Mouse (Mus musculus) forebrain, embryonic 15.5 days (tissue): Measurements from ENCODE around the gene Spink2. TPM values are rescaled to one million over a fixed set of nuclear protein-coding genes. Genes with fewer than 3 reads are reported as not detected.
"Not testable (repeated sequence)": the region's sequence is repeated elsewhere in the genome, so short reads cannot be mapped to it uniquely, and the experiment has no call there.

ENCODE experiments used
- ATAC-seq: fragments of 200-750 bp; cut with Nextera tagmentation; replicated peaks from 2 replicates; pipeline ENCODE4 v1.8.0; 2017; ENCODE audit warnings: mild to moderate bottlenecking, moderate TSS enrichment, moderate library complexity
- H3K27ac ChIP-seq: fragments of 300-500 bp; sonication (generic); replicated peaks from 2 replicates; pipeline ENCODE4 v1.5.1; 2015; ENCODE audit warnings: mild to moderate bottlenecking, inconsistent platforms
- H3K27me3 ChIP-seq: fragments of 300-500 bp; sonication (generic); 2 replicates; pipeline ENCODE4 v1.6.1; 2015; ENCODE audit warnings: inconsistent platforms
- H3K36me3 ChIP-seq: fragments of 300-500 bp; sonication (generic); 2 replicates; pipeline ENCODE4 v1.6.1; 2015; ENCODE audit warnings: mild to moderate bottlenecking, inconsistent platforms
- H3K4me1 ChIP-seq: fragments of 300-500 bp; sonication (generic); 2 replicates; pipeline ENCODE4 v1.6.1; 2015; ENCODE audit warnings: inconsistent platforms
- H3K4me2 ChIP-seq: fragments of 300-500 bp; sonication (generic); replicated peaks from 2 replicates; pipeline ENCODE4 v1.6.1; 2015; ENCODE audit warnings: mild to moderate bottlenecking, inconsistent platforms
- H3K4me3 ChIP-seq: fragments of 300-500 bp; sonication (generic); 2 replicates; pipeline ENCODE4 v1.5.1; 2015; ENCODE audit warnings: mild to moderate bottlenecking, inconsistent platforms
- H3K9ac ChIP-seq: fragments of 300-500 bp; sonication (generic); replicated peaks from 2 replicates; pipeline ENCODE4 v1.6.1; 2015; ENCODE audit warnings: mild to moderate bottlenecking, inconsistent platforms
- H3K9me3 ChIP-seq: fragments of 300-500 bp; sonication (generic); 2 replicates; pipeline ENCODE4 v1.6.1; 2016; ENCODE audit warnings: inconsistent platforms
- WGBS: fragments of 180-500 bp; shearing (Covaris S2); methylation state at CpG from one replicate; pipeline ENCODE4 v1.1.7; 2015; ENCODE audit warnings: mixed read lengths; 5-methylcytosine and 5-hydroxymethylcytosine counted together
- polyA plus RNA-seq: library from polyadenylated mRNA; unstranded; fragments of >200 nt; fragmentation: Nextera tagmentation; extraction: Ambion mirVana; gene quantifications from 2 replicates; pipeline ENCODE4 v1.2.1, GENCODE M21; 2015

Gene Spink2
- polyA plus RNA-seq, 1 experiment from 2014 or later: 0.48 TPM

DNA sequence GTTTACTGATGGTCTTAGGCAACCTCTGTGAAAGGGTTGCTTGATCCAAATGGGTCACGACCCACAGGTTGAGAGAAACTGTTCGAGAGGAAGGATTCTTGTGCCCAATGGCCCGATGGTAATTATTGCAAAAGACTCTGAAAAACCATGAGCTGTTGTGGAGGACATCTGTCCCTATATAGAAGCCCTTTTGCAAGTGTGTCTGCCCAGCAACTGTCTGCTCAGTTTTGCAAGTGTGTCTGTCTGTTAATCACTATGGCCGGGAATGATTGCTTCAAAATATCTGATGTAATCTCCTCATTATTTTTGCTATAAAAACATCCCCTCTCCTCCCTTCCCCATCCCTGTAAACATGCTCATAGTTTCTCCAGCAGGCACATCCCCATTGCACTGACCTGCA lies 20.2 kb downstream of the Spink2 start:
- Histone ChIP-seq H3K9me3 (no peaks in the 10 kb centered on the region), H3K4me2 (no peak overlapping the region), H3K4me3 (no peak overlapping the region), H3K27me3 (no peaks in the 10 kb centered on the region), H3K9ac (no peak overlapping the region), H3K36me3 (no peaks in the 10 kb centered on the region), H3K4me1 (no peaks in the 10 kb centered on the region), H3K27ac (no peak overlapping the region)
- WGBS: 88% methylated on average over 4 of the region's 4 CpGs
- ATAC-seq: no peak

- no peak overlapping the region for H3K4me3 ChIP-seq
- no peaks in the 10 kb centered on the region for H3K36me3 ChIP-seq
- ATAC-seq: no peak
- H3K4me2 ChIP-seq: no peak overlapping the region
- no peaks in the 10 kb centered on the region for H3K9me3 ChIP-seq
- no peak overlapping the region for H3K9ac ChIP-seq
- H3K27ac ChIP-seq: no peak overlapping the region
- H3K4me1 ChIP-seq: no peaks in the 10 kb centered on the region
- H3K27me3 ChIP-seq: no peaks in the 10 kb centered on the region
- WGBS: 44% methylated on average over 3 of the region's 3 CpGs
Observed at GRCm38 (mm10) chr5:77188738-77189137, 22.5 kb downstream of the Spink2 start.

- Histone ChIP-seq H3K27ac (no peak overlapping the region), H3K4me2 (no peak overlapping the region), H3K36me3 (no peaks in the 10 kb centered on the region), H3K4me3 (no peak overlapping the region), H3K9me3 (no peaks in the 10 kb centered on the region), H3K4me1 (no peaks in the 10 kb centered on the region), H3K27me3 (no peaks in the 10 kb centered on the region), H3K9ac (no peak overlapping the region)
- no peak for ATAC-seq
- 89% methylated on average over 3 of the region's 3 CpGs for WGBS
Observed at GRCm38 (mm10) chr5:77185351-77185750, 25.9 kb downstream of the Spink2 start.

- H3K36me3 ChIP-seq, H3K9me3 ChIP-seq, H3K4me1 ChIP-seq, ATAC-seq, H3K4me3 ChIP-seq, H3K4me2 ChIP-seq, H3K27ac ChIP-seq, H3K9ac ChIP-seq, H3K27me3 ChIP-seq: not testable (repeated sequence)
- 74% methylated on average over 5 of the region's 5 CpGs for WGBS
Observed at GRCm38 (mm10) chr5:77183876-77184275, 27.4 kb downstream of the Spink2 start.

DNA sequence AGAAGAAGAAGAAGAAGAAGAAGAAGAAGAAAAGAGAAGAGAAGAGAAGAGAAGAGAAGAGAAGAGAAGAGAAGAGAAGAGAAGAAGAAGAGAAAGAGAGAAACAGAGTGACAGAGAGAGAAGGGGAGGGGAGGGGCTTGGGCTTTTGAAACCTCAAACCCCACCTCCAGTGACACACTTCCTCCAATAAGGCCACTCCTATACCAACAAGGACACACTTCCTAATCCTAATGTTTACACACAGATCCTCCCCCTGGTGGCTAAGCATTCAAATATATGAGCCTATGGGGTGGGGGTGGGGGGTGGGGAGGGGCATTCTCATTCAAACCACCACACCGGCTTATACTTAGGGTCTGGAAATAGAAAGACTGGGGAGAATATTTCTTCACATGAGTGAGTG lies 27.9 kb downstream of the Spink2 start:
- Histone ChIP-seq H3K36me3 (no peaks in the 10 kb centered on the region), H3K27me3 (no peaks in the 10 kb centered on the region), H3K4me3 (no peak overlapping the region), H3K4me2 (no peak overlapping the region), H3K4me1 (no peaks in the 10 kb centered on the region), H3K27ac (no peak overlapping the region), H3K9me3 (no peaks in the 10 kb centered on the region), H3K9ac (no peak overlapping the region)
- ATAC-seq: no peak
- 53% methylated on average over 1 of the region's 1 CpGs for WGBS

GRCm38 (mm10) chr5:77181508-77181907 lies 29.8 kb downstream of the Spink2 start:
- no peak for ATAC-seq
- Histone ChIP-seq H3K9me3 (no peaks in the 10 kb centered on the region), H3K27ac (no peak overlapping the region), H3K4me2 (no peak overlapping the region), H3K9ac (no peak overlapping the region), H3K27me3 (no peaks in the 10 kb centered on the region), H3K36me3 (no peaks in the 10 kb centered on the region), H3K4me3 (no peak overlapping the region), H3K4me1 (no peaks in the 10 kb centered on the region)
- 87% methylated on average over 7 of the region's 7 CpGs for WGBS

DNA sequence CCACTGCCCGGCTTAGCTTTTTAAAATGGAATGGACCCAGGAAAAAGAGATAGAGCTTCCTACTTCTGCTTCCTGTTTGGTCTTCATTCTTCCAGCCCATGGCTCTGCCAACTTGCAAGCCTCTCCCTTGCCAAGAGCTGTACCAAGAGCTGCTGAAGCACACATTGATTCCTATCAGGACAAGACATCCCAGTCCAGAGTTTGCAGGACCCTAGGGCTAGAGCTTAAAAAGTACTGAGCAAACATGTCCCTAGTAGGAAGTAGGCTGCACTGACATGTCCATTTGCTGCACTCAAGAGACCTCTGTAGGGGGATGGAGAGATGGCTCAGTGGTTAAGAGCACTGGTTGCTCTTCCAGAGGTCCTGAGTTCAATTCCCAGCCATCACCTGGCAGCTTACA lies 32.3 kb downstream of the Spink2 start:
- H3K27ac ChIP-seq: no peak overlapping the region
- no peaks in the 10 kb centered on the region for H3K27me3 ChIP-seq
- no peak overlapping the region for H3K4me3 ChIP-seq
- H3K4me1 ChIP-seq: no peaks in the 10 kb centered on the region
- no peaks in the 10 kb centered on the region for H3K9me3 ChIP-seq
- H3K36me3 ChIP-seq: no peaks in the 10 kb centered on the region
- H3K9ac ChIP-seq: no peak overlapping the region
- H3K4me2 ChIP-seq: no peak overlapping the region
- 97% methylated on average over 1 of the region's 1 CpGs for WGBS
- no peak for ATAC-seq

DNA sequence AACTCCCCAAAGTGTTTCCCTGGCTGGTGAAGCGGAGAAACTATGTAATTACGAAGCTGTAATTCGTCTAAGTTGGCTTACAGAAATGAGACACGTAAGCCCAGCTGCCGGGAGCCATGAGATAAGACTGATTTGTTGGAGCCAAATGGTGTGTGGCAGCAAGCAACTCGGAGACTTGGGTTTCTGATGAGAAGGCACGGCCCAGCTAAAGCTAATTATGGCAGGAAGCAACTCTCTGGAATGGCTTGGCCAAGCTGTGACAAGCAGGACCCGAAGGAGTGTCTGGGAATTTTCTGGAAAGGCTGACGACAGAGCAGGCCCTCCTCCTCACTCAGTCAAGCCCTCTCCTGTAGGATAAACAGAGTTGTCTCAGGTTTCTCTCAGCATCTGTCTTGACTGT lies 33.3 kb downstream of the Spink2 start:
- Histone ChIP-seq H3K36me3 (no peaks in the 10 kb centered on the region), H3K27ac (no peak overlapping the region), H3K4me2 (no peak overlapping the region), H3K27me3 (no peaks in the 10 kb centered on the region), H3K9me3 (no peaks in the 10 kb centered on the region), H3K4me1 (no peaks in the 10 kb centered on the region), H3K9ac (no peak overlapping the region), H3K4me3 (no peak overlapping the region)
- 79% methylated on average over 9 of the region's 9 CpGs for WGBS
- ATAC-seq: no peak

DNA sequence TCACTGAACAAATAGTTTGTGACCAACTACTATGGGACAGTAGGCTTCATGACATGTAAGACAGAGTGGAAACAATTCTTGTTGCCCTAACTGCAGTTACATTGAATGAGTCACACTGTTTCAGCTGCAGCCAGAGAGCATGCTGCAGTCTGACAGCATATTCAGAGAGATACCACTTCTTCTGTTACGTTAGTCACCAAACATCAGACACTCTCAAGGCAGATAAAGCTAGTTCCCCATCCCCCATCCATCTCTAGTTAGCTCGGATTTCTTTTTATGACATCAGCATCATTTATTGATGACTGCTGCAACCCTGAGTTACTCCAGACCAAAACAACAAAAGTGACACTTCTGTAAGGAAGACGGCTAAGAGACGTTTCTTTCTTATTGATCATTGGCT lies 36.5 kb downstream of the Spink2 start:
- no peak for ATAC-seq
- 82% methylated on average over 4 of the region's 4 CpGs for WGBS
- H3K36me3 ChIP-seq: no peaks in the 10 kb centered on the region

DNA sequence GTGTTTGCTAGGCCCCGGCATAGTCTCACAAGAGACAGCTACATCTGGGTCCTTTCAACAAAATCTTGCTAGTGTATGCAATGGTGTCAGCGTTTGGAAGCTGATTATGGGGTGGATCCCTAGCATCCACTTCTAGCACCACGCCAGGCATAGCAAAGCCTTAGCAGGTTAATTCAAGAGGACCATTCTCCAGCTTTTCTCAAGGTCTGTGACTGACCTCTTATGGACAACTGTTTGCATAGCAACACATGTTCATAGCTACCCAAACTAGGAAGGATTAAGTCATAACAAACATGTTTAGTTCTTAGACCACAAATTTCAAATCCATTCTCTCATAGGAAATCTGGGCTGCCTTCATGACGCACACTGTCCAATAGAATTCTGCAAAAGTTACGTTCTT lies 40.7 kb downstream of the Spink2 start:
- Histone ChIP-seq H3K36me3 (no peaks in the 10 kb centered on the region), H3K27me3 (no peaks in the 10 kb centered on the region), H3K4me2 (no peak overlapping the region), H3K9me3 (no peaks in the 10 kb centered on the region), H3K4me1 (no peaks in the 10 kb centered on the region), H3K9ac (no peak overlapping the region), H3K27ac (no peak overlapping the region), H3K4me3 (no peak overlapping the region)
- 60% methylated on average over 5 of the region's 5 CpGs for WGBS
- ATAC-seq: peak; percentile 63; the same call in 1 of the 2 replicates

More for the DNA sequence above, 36.5 kb downstream of the Spink2 start:
- H3K9ac ChIP-seq: no peak overlapping the region
- no peak overlapping the region for H3K4me2 ChIP-seq
- no peaks in the 10 kb centered on the region for H3K4me1 ChIP-seq
- H3K27me3 ChIP-seq: no peaks in the 10 kb centered on the region
- H3K9me3 ChIP-seq: no peaks in the 10 kb centered on the region
- H3K27ac ChIP-seq: no peak overlapping the region
- no peak overlapping the region for H3K4me3 ChIP-seq

DNA sequence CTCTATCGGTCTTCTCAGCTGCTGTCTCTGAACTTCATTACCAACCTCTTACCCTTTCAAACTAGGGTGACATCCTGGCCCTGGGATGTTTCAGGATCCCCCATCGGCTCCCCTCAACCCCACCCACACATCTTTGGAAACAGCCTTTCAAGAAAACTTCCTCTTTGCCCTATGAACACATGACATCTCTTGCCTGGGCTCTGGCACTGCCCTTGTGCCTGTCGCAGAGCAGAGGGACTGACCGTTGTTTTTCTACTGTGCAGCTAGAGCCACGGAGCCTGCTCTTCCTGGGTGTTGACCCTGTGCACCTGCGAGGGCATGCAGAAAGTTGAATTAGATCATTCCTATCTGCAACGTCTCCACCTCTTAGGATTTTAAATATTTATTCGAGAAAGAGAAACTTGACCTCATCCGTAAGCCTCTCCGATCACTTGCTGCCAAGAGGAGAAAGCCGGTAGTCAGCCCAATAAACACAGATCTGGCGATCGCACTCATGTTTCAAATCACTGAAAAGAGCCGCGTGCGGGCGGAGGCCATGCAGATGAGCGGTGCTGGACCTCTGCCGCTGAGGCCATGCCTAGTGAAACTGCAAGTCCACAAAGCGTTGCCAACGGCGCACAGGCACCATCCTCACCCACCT lies 43.8 kb downstream of the Spink2 start:
- H3K4me3 ChIP-seq: no peak overlapping the region
- H3K9ac ChIP-seq: no peak overlapping the region
- H3K36me3 ChIP-seq: no peaks in the 10 kb centered on the region
- H3K9me3 ChIP-seq: no peaks in the 10 kb centered on the region
- H3K27me3 ChIP-seq: no peaks in the 10 kb centered on the region
- no peak overlapping the region for H3K27ac ChIP-seq
- ATAC-seq: no peak
- H3K4me1 ChIP-seq: no peaks in the 10 kb centered on the region
- H3K4me2 ChIP-seq: no peak overlapping the region
- WGBS: 89% methylated on average over 22 of the region's 22 CpGs

GRCm38 (mm10) chr5:77165703-77166625 lies 45.3 kb downstream of the Spink2 start:
- H3K4me2 ChIP-seq: no peak overlapping the region
- WGBS: 72% methylated on average over 13 of the region's 13 CpGs
- no peaks in the 10 kb centered on the region for H3K9me3 ChIP-seq
- H3K9ac ChIP-seq: no peak overlapping the region
- no peaks in the 10 kb centered on the region for H3K36me3 ChIP-seq
- no peak overlapping the region for H3K4me3 ChIP-seq
- no peaks in the 10 kb centered on the region for H3K4me1 ChIP-seq
- no peak for ATAC-seq
- H3K27ac ChIP-seq: no peak overlapping the region
- H3K27me3 ChIP-seq: no peaks in the 10 kb centered on the region
